Mouse (Mus musculus) heart, postnatal 4 days (tissue): Measurements from ENCODE around the gene Ccdc134. TPM values are rescaled to one million over a fixed set of nuclear protein-coding genes. Genes with fewer than 3 reads are reported as not detected.

Source experiments
- DNase-seq: peaks from one replicate; pipeline ENCODE4 v3.0.0; 2021
- total RNA-seq, 2 experiments: library from RNA; stranded (reverse); gene quantifications; 2 replicates each; pipeline ENCODE4 v1.2.3; 2021

Gene Ccdc134
- total RNA-seq, 2 experiments from 2014 or later: 6.1 to 8.3 TPM

GRCm38 (mm10) chr15:82148510-82148911, 20.8 kb downstream of the Ccdc134 start:
- DNase-seq: no peak

GRCm38 (mm10) chr15:82150042-82150441, 22.3 kb downstream of the Ccdc134 start:
- DNase-seq: no peak

- DNase-seq: no peak
These were observed 23.5 kb downstream of the Ccdc134 start for GRCm38 (mm10) chr15:82151176-82151575.

GRCm38 (mm10) chr15:82152022-82152421, 24.3 kb downstream of the Ccdc134 start:
- DNase-seq: no peak

GRCm38 (mm10) chr15:82152435-82152834, 24.7 kb downstream of the Ccdc134 start:
- DNase-seq: no peak

GRCm38 (mm10) chr15:82156298-82156697, 28.6 kb downstream of the Ccdc134 start:
- no peak for DNase-seq

GRCm38 (mm10) chr15:82156902-82157301, 29.2 kb downstream of the Ccdc134 start:
- no peak for DNase-seq

GRCm38 (mm10) chr15:82158243-82159035, 30.7 kb downstream of the Ccdc134 start:
- DNase-seq: no peak

GRCm38 (mm10) chr15:82159471-82159870, 31.7 kb downstream of the Ccdc134 start:
- DNase-seq: no peak

GRCm38 (mm10) chr15:82160731-82161640, 33.3 kb downstream of the Ccdc134 start:
- DNase-seq: no peak

GRCm38 (mm10) chr15:82161965-82162600, 34.4 kb downstream of the Ccdc134 start:
- no peak for DNase-seq

GRCm38 (mm10) chr15:82163356-82164060, 35.8 kb downstream of the Ccdc134 start:
- DNase-seq: no peak

GRCm38 (mm10) chr15:82164061-82164399, 36.3 kb downstream of the Ccdc134 start:
- DNase-seq: no peak

GRCm38 (mm10) chr15:82164496-82164895, 36.8 kb downstream of the Ccdc134 start:
- no peak for DNase-seq

- peak; percentile 91 for DNase-seq
These were observed 37.9 kb downstream of the Ccdc134 start for GRCm38 (mm10) chr15:82165332-82166239.

GRCm38 (mm10) chr15:82166240-82167100, 38.7 kb downstream of the Ccdc134 start:
- no peak for DNase-seq

GRCm38 (mm10) chr15:82167201-82168168, 39.8 kb downstream of the Ccdc134 start:
- no peak for DNase-seq

- no peak for DNase-seq
These were observed 41.9 kb downstream of the Ccdc134 start for GRCm38 (mm10) chr15:82169671-82170070.
